Mouse (Mus musculus) embryonic facial prominence, embryonic 14.5 days (tissue): Measurements from ENCODE around the gene Prickle2. TPM values are rescaled to one million over a fixed set of nuclear protein-coding genes. Genes with fewer than 3 reads are reported as not detected.

Experiments
- ATAC-seq: fragments of 200-750 bp; cut with Nextera tagmentation; 2 replicates; pipeline ENCODE4 v1.8.0; 2017; ENCODE audit warnings: low read depth, moderate number of reproducible peaks, moderate TSS enrichment
- DNase-seq: peaks from one replicate; pipeline ENCODE4 v3.0.0-alpha.2; 2015; ENCODE audit warnings: low spot score
- H3K27ac ChIP-seq: fragments of 300-500 bp; sonication (generic); replicated peaks from 2 replicates; pipeline ENCODE4 v1.5.1; 2014; ENCODE audit warnings: low read depth, mild to moderate bottlenecking, low read length, moderate library complexity
- H3K27me3 ChIP-seq: fragments of 300-500 bp; sonication (generic); replicated peaks from 2 replicates; pipeline ENCODE4 v1.6.1; 2014; ENCODE audit warnings: low read length; ENCODE audit not compliant: control insufficient read depth, insufficient read depth
- H3K36me3 ChIP-seq: fragments of 300-500 bp; sonication (generic); 2 replicates; pipeline ENCODE4 v1.6.1; 2014; ENCODE audit warnings: low read length, mixed read lengths; ENCODE audit not compliant: control insufficient read depth, insufficient read depth
- H3K4me1 ChIP-seq: fragments of 300-500 bp; sonication (generic); 2 replicates; pipeline ENCODE4 v1.6.1; 2014; ENCODE audit warnings: antibody characterized with exemption, low read length; ENCODE audit not compliant: control insufficient read depth, insufficient read depth
- H3K4me2 ChIP-seq: fragments of 300-500 bp; sonication (generic); 2 replicates; pipeline ENCODE4 v1.6.1; 2014; ENCODE audit warnings: low read depth, mild to moderate bottlenecking, low read length, moderate library complexity, mixed read lengths
- H3K4me3 ChIP-seq: fragments of 300-500 bp; sonication (generic); 2 replicates; pipeline ENCODE4 v1.5.1; 2014; ENCODE audit warnings: low read depth, mild to moderate bottlenecking, low read length
- H3K9ac ChIP-seq: fragments of 300-500 bp; sonication (generic); 2 replicates; pipeline ENCODE4 v1.6.1; 2014; ENCODE audit warnings: low read depth, mild to moderate bottlenecking, low read length, moderate library complexity, mixed read lengths
- H3K9me3 ChIP-seq: fragments of 300-500 bp; sonication (generic); 2 replicates; pipeline ENCODE4 v1.6.1; 2016; ENCODE audit warnings: low read length; ENCODE audit not compliant: control insufficient read depth
- WGBS: fragments of 180-500 bp; shearing (Covaris S2); extraction: QIAGEN DNeasy Blood & Tissue Kit; methylation state at CpG from one replicate; pipeline ENCODE4 v1.1.7; 2014; 5-methylcytosine and 5-hydroxymethylcytosine counted together
- polyA plus RNA-seq: library from polyadenylated mRNA; unstranded; fragments of >200 nt; fragmentation: Nextera tagmentation; extraction: Ambion mirVana; gene quantifications from 2 replicates; pipeline ENCODE4 v1.2.1, GENCODE M21; 2014

Prickle2 gene
- polyA plus RNA-seq, 1 experiment from 2014 or later = 7.0 TPM

- DNase-seq (no peak), ATAC-seq (no peak)
- H3K27me3 ChIP-seq = no peaks in the 10 kb centered on the region
- H3K36me3 ChIP-seq = no peaks in the 10 kb centered on the region
- no peak overlapping the region for H3K27ac ChIP-seq
- no peak overlapping the region for H3K4me2 ChIP-seq
- H3K4me1 ChIP-seq = peaks cover 9% of the 10 kb centered on the region
- WGBS = 63% methylated on average over 5 of the region's 5 CpGs
- no peak overlapping the region for H3K4me3 ChIP-seq
- H3K9me3 ChIP-seq = no peaks in the 10 kb centered on the region
- no peak overlapping the region for H3K9ac ChIP-seq
These were observed 20.2 kb upstream of the Prickle2 start for GRCm38 (mm10) chr6:92726121-92726520.

GRCm38 (mm10) chr6:92724394-92724793 is 18.4 kb upstream of the Prickle2 start:
- Histone ChIP-seq H3K4me2 (no peak overlapping the region), H3K9me3 (no peaks in the 10 kb centered on the region), H3K4me1 (peaks cover 9% of the 10 kb centered on the region), H3K27ac (no peak overlapping the region), H3K9ac (no peak overlapping the region), H3K27me3 (no peaks in the 10 kb centered on the region), H3K4me3 (no peak overlapping the region), H3K36me3 (no peaks in the 10 kb centered on the region)
- DNase-seq (no peak), ATAC-seq (no peak)
- 73% methylated on average over 2 of the region's 2 CpGs for WGBS

GRCm38 (mm10) chr6:92715806-92716205 is 9.9 kb upstream of the Prickle2 start:
- H3K9ac ChIP-seq = no peak overlapping the region
- no peaks in the 10 kb centered on the region for H3K27me3 ChIP-seq
- H3K27ac ChIP-seq = no peak overlapping the region
- no peaks in the 10 kb centered on the region for H3K36me3 ChIP-seq
- ATAC-seq (no peak; the same call in 1 of the 2 replicates), DNase-seq (no peak)
- WGBS = 37% methylated on average over 3 of the region's 3 CpGs
- no peaks in the 10 kb centered on the region for H3K4me1 ChIP-seq
- H3K4me2 ChIP-seq = no peak overlapping the region
- H3K9me3 ChIP-seq = no peaks in the 10 kb centered on the region
- no peak overlapping the region for H3K4me3 ChIP-seq

GRCm38 (mm10) chr6:92714748-92715147 is 8.8 kb upstream of the Prickle2 start:
- no peak overlapping the region for H3K4me3 ChIP-seq
- ATAC-seq = no peak
- WGBS = 78% methylated on average over 4 of the region's 4 CpGs

GRCm38 (mm10) chr6:92708137-92708536 is 2.2 kb upstream of the Prickle2 start:
- H3K27ac ChIP-seq = no peak overlapping the region
- H3K4me2 ChIP-seq = no peak overlapping the region
- no peaks in the 10 kb centered on the region for H3K36me3 ChIP-seq
- no peak overlapping the region for H3K9ac ChIP-seq
- no peaks in the 10 kb centered on the region for H3K9me3 ChIP-seq
- no peaks in the 10 kb centered on the region for H3K27me3 ChIP-seq
- DNase-seq = no peak
- ATAC-seq = no peak
- 62% methylated on average over 4 of the region's 4 CpGs for WGBS
- H3K4me1 ChIP-seq = peaks cover 9% of the 10 kb centered on the region; the same call in 1 of the 2 replicates
- H3K4me3 ChIP-seq = no peak overlapping the region

More at GRCm38 (mm10) chr6:92714748-92715147, 8.8 kb upstream of the Prickle2 start:
- H3K27ac ChIP-seq = no peak overlapping the region
- no peaks in the 10 kb centered on the region for H3K4me1 ChIP-seq
- no peak overlapping the region for H3K4me2 ChIP-seq
- H3K9ac ChIP-seq = no peak overlapping the region
- no peaks in the 10 kb centered on the region for H3K36me3 ChIP-seq
- DNase-seq = no peak
- no peaks in the 10 kb centered on the region for H3K9me3 ChIP-seq
- H3K27me3 ChIP-seq = no peaks in the 10 kb centered on the region

GRCm38 (mm10) chr6:92705353-92706144 is 406 bp downstream of the Prickle2 start:
- Histone ChIP-seq H3K9ac (peak overlapping the region; percentile 79), H3K4me2 (peak overlapping the region; percentile 90), H3K36me3 (no peaks in the 10 kb centered on the region), H3K27ac (peak overlapping the region; percentile 73), H3K9me3 (no peaks in the 10 kb centered on the region), H3K4me3 (peak overlapping the region; percentile 84), H3K4me1 (peaks cover 9% of the 10 kb centered on the region; the same call in 1 of the 2 replicates), H3K27me3 (no peaks in the 10 kb centered on the region)
- peak; percentile 41 for DNase-seq
- WGBS = 3% methylated on average over 15 of the region's 39 CpGs
- ATAC-seq = peak; percentile 60; the same call in 1 of the 2 replicates

- Histone ChIP-seq H3K4me2 (peak overlapping the region; percentile 90), H3K27me3 (no peaks in the 10 kb centered on the region), H3K9me3 (no peaks in the 10 kb centered on the region), H3K4me1 (peaks cover 9% of the 10 kb centered on the region; the same call in 1 of the 2 replicates), H3K9ac (peak overlapping the region; percentile 79; the same call in 1 of the 2 replicates), H3K27ac (peak overlapping the region; percentile 73), H3K4me3 (peak overlapping the region; percentile 84), H3K36me3 (no peaks in the 10 kb centered on the region)
- peak; percentile 90 for DNase-seq
- ATAC-seq = peak; percentile 59
- WGBS = 13% methylated on average over 9 of the region's 9 CpGs
These were observed 1.1 kb downstream of the Prickle2 start for GRCm38 (mm10) chr6:92704810-92705209.

- DNase-seq (no peak), ATAC-seq (no peak)
- Histone ChIP-seq H3K4me1 (peaks cover 9% of the 10 kb centered on the region; the same call in 1 of the 2 replicates), H3K4me3 (no peak overlapping the region), H3K27ac (no peak overlapping the region), H3K9ac (no peak overlapping the region), H3K9me3 (no peaks in the 10 kb centered on the region), H3K4me2 (no peak overlapping the region), H3K36me3 (no peaks in the 10 kb centered on the region), H3K27me3 (no peaks in the 10 kb centered on the region)
- 30% methylated on average over 3 of the region's 3 CpGs for WGBS
These were observed 6.3 kb downstream of the Prickle2 start for GRCm38 (mm10) chr6:92699491-92700209.
